In the genomic region with DNA sequence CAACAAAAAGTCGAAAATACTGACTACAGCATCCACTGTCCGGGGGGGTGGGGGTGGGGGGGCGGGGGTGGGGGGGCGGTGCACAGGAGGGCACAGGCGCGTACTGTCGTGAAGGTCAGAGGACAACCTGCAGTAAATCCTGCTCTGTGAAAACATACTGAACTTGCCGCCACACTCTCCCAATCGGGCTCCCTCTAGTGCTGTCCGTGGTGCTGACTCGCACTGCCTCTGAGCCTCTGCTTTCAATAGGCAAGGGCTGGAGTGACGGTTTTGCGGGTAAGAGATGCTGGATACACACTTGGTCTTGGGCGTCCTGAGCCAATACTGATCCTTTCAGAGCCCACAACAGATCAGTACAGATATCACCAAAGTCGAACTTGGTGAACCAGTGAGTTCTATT, we compare ENCODE assay signal across 10 mouse cellular contexts. TPM values are rescaled to one million over a fixed set of nuclear protein-coding genes. Genes with fewer than 3 reads are reported as not detected.
DNase-seq lines count a peak whose midpoint lies in the region; ATAC-seq lines count a peak whose summit lies in the region.
"Had no signal": no experiment of that assay in that cellular context is flagged by ENCODE, and none has a peak within 500 bp of the region (broad histone marks: within the 10 kb centered on the region; RNA-seq: fewer than 3 reads in every experiment).

No protein-coding gene starts in this region.

- no peak overlapping the region for H3K27ac ChIP-seq in liver, embryonic 12.5 days
- no peak overlapping the region for H3K27ac ChIP-seq in embryonic facial prominence, embryonic 11.5 days (replicated peaks; ENCODE audit: low read depth, low read length)
- H3K27ac ChIP-seq: embryonic facial prominence, embryonic 12.5 days; limb, embryonic 15.5 days had no signal

- H3K4me1 ChIP-seq in liver, embryonic 12.5 days, result peaks cover 7% of the 10 kb centered on the region
- no peaks in the 10 kb centered on the region for H3K4me1 ChIP-seq in embryonic facial prominence, embryonic 11.5 days (ENCODE audit: control insufficient read depth, insufficient read depth, low read length)

- intact Hi-C loops in left cerebral cortex, postnatal 36 days (cut with DNase I), result loop anchor here (10.0 kb wide), 1 partner anchor 49 kb away; no protein-coding TSS in a partner anchor

- no peak for ATAC-seq in liver, embryonic 12.5 days
- no peak for ATAC-seq in embryonic facial prominence, embryonic 11.5 days (replicated peaks; ENCODE audit: insufficient number of reproducible peaks, low FRiP score, low TSS enrichment, low read depth)
- peak; percentile 95 for ATAC-seq in megakaryocyte progenitor cell, adult 5-6 weeks (replicated peaks; ENCODE audit: poor library complexity)

- 9% methylated on average over 15 of the region's 15 CpGs for WGBS in liver, embryonic 12.5 days (ENCODE audit: insufficient replicate concordance)
- 7% methylated on average over 15 of the region's 15 CpGs for WGBS in embryonic facial prominence, embryonic 11.5 days

- no peak overlapping the region for H3K4me2 ChIP-seq in liver, embryonic 12.5 days
- no peak overlapping the region for H3K4me2 ChIP-seq in embryonic facial prominence, embryonic 11.5 days (ENCODE audit: low read depth, low read length)
- H3K4me2 ChIP-seq: embryonic facial prominence, embryonic 12.5 days; limb, embryonic 15.5 days had no signal

- peak; percentile 68 for DNase-seq in liver
- peak; percentile 72 for DNase-seq in adipocyte (ENCODE audit: low spot score)
- peak; percentile 92 for DNase-seq in embryonic facial prominence, embryonic 11.5 days (ENCODE audit: low spot score)
- DNase-seq in kidney, adult 9 months, result peak; percentile 57
- DNase-seq in thymus, postnatal 10 days (ENCODE audit: low spot score in 2 of 2), result peak; percentile 17 to 76
- DNase-seq in left cerebral cortex, postnatal 36 days (ENCODE audit: low spot score in 2 of 2), result no peak

- peaks cover 40% of the 10 kb centered on the region for H3K27me3 ChIP-seq in liver, embryonic 12.5 days (replicated peaks)
- H3K27me3 ChIP-seq in embryonic facial prominence, embryonic 11.5 days (ENCODE audit: control insufficient read depth, insufficient read depth, low read length), result no peaks in the 10 kb centered on the region
- H3K27me3 ChIP-seq: embryonic facial prominence, embryonic 12.5 days; limb, embryonic 15.5 days had no signal

- H3K36me3 ChIP-seq in liver, embryonic 12.5 days, result no peaks in the 10 kb centered on the region
- H3K36me3 ChIP-seq in embryonic facial prominence, embryonic 11.5 days (replicated peaks; ENCODE audit: control insufficient read depth, insufficient read depth, low read depth, low read length), result no peaks in the 10 kb centered on the region
- H3K36me3 ChIP-seq: embryonic facial prominence, embryonic 12.5 days; limb, embryonic 15.5 days had no signal

- H3K9ac ChIP-seq in liver, embryonic 12.5 days, result no peak overlapping the region
- H3K9ac ChIP-seq in embryonic facial prominence, embryonic 11.5 days (replicated peaks; ENCODE audit: low read length), result no peak overlapping the region
- H3K9ac ChIP-seq: embryonic facial prominence, embryonic 12.5 days; limb, embryonic 15.5 days had no signal

- H3K4me3 ChIP-seq in liver, embryonic 12.5 days, result no peak overlapping the region
- no peak overlapping the region for H3K4me3 ChIP-seq in embryonic facial prominence, embryonic 11.5 days (ENCODE audit: low read depth, low read length)
- H3K4me3 ChIP-seq: embryonic facial prominence, embryonic 12.5 days; limb, embryonic 15.5 days had no signal

- no peaks in the 10 kb centered on the region for H3K9me3 ChIP-seq in liver, embryonic 12.5 days (replicated peaks)
- no peaks in the 10 kb centered on the region for H3K9me3 ChIP-seq in embryonic facial prominence, embryonic 11.5 days (replicated peaks; ENCODE audit: control insufficient read depth, low read length)
- H3K9me3 ChIP-seq: embryonic facial prominence, embryonic 12.5 days; limb, embryonic 15.5 days had no signal

RNA-seq across cellular contexts. Expression of gene Eid2, which starts 3.9 kb away (rescaled TPM):
- 4.6 and 5.4 TPM in 2 replicates for polyA plus RNA-seq in liver, embryonic 12.5 days (2016; fragmentation: Nextera tagmentation; extraction: Ambion mirVana)
- polyA plus RNA-seq in embryonic facial prominence, embryonic 11.5 days (2014; fragmentation: Nextera tagmentation; extraction: Ambion mirVana), result 10.4 and 19.9 TPM in 2 replicates
- total RNA-seq in megakaryocyte progenitor cell, adult 5-6 weeks (2015), result 1.9 and 2.9 TPM in 2 replicates
- total RNA-seq in megakaryocyte progenitor cell, adult 5-6 weeks (2017), result 3.5 TPM in 2 replicates
- 10 to 100 TPM; 59.9 to 66.6 TPM for total RNA-seq in left cerebral cortex, postnatal 36 days (2021)

RNA-seq across cellular contexts. Expression of gene Eid2b, which starts 13.8 kb away (rescaled TPM):
- polyA plus RNA-seq in liver, embryonic 12.5 days (2016; fragmentation: Nextera tagmentation; extraction: Ambion mirVana), result 3.6 and 3.7 TPM in 2 replicates
- polyA plus RNA-seq in embryonic facial prominence, embryonic 11.5 days (2014; fragmentation: Nextera tagmentation; extraction: Ambion mirVana), result 13.7 and 17.5 TPM in 2 replicates
- 3.6 and 4.5 TPM in 2 replicates for total RNA-seq in megakaryocyte progenitor cell, adult 5-6 weeks (2015)
- 1.6 and 2.7 TPM in 2 replicates for total RNA-seq in megakaryocyte progenitor cell, adult 5-6 weeks (2017)
- total RNA-seq in left cerebral cortex, postnatal 36 days (2021), result 10 to 100 TPM; 33.3 to 37.8 TPM

RNA-seq across cellular contexts. Expression of gene Selenov, which starts 27.2 kb away (rescaled TPM):
- polyA plus RNA-seq in liver, embryonic 12.5 days (2016; fragmentation: Nextera tagmentation; extraction: Ambion mirVana), result not detected in 2 replicates
- not detected in 2 replicates for polyA plus RNA-seq in embryonic facial prominence, embryonic 11.5 days (2014; fragmentation: Nextera tagmentation; extraction: Ambion mirVana)
- total RNA-seq in megakaryocyte progenitor cell, adult 5-6 weeks (2015), result not detected in 2 replicates
- not detected in 2 replicates for total RNA-seq in megakaryocyte progenitor cell, adult 5-6 weeks (2017)
- total RNA-seq in left cerebral cortex, postnatal 36 days (2021), result under 1 TPM; 0.43 to 0.44 TPM
- polyA plus RNA-seq: embryonic facial prominence, embryonic 12.5 days had no signal

RNA-seq across cellular contexts. Expression of gene Dll3, which starts 38.3 kb away (rescaled TPM):
- 0.10 and 0.31 TPM in 2 replicates for polyA plus RNA-seq in liver, embryonic 12.5 days (2016; fragmentation: Nextera tagmentation; extraction: Ambion mirVana)
- 9.9 and 11.8 TPM in 2 replicates for polyA plus RNA-seq in embryonic facial prominence, embryonic 11.5 days (2014; fragmentation: Nextera tagmentation; extraction: Ambion mirVana)
- not detected in 2 replicates for total RNA-seq in megakaryocyte progenitor cell, adult 5-6 weeks (2015)
- 0.25 and 0.34 TPM in 2 replicates for total RNA-seq in megakaryocyte progenitor cell, adult 5-6 weeks (2017)
- total RNA-seq in left cerebral cortex, postnatal 36 days (2021), result 1 to 10 TPM; 1.4 to 1.8 TPM

RNA-seq across cellular contexts. Expression of gene Timm50, which starts 48.1 kb away (rescaled TPM):
- polyA plus RNA-seq in liver, embryonic 12.5 days (2016; fragmentation: Nextera tagmentation; extraction: Ambion mirVana), result 137 and 146 TPM in 2 replicates
- polyA plus RNA-seq in embryonic facial prominence, embryonic 11.5 days (2014; fragmentation: Nextera tagmentation; extraction: Ambion mirVana), result 172 and 177 TPM in 2 replicates
- total RNA-seq in megakaryocyte progenitor cell, adult 5-6 weeks (2015), result 41.2 and 45.2 TPM in 2 replicates
- total RNA-seq in megakaryocyte progenitor cell, adult 5-6 weeks (2017), result 37.6 and 51.9 TPM in 2 replicates
- total RNA-seq in left cerebral cortex, postnatal 36 days (2021), result 10 to 100 TPM; 44.1 to 46.3 TPM

Comparison
In these comparisons a context has a peak if more than half of its experiments do, and no peak if none do; other contexts are left out.
1. DNase-seq: peak in liver (single experiment), adipocyte (single experiment), embryonic facial prominence, embryonic 11.5 days (single experiment), kidney, adult 9 months (single experiment) and thymus, postnatal 10 days (2 of 2); none in left cerebral cortex, postnatal 36 days (0 of 2).
2. RNA of gene Eid2, which starts 3.9 kb away (total RNA-seq): 59.9 to 66.6 TPM in left cerebral cortex, postnatal 36 days; 1.9 to 3.5 TPM in megakaryocyte progenitor cell, adult 5-6 weeks; every median in the first group is over 10 times any median in the second.
3. RNA of gene Eid2b, which starts 13.8 kb away (total RNA-seq): 33.3 to 37.8 TPM in left cerebral cortex, postnatal 36 days; 1.6 to 4.5 TPM in megakaryocyte progenitor cell, adult 5-6 weeks; every median in the first group is over 4 times any median in the second.